Mouse (Mus musculus) intestine, embryonic 16.5 days (tissue): Measurements from ENCODE around the gene Agbl1. TPM values are rescaled to one million over a fixed set of nuclear protein-coding genes. Genes with fewer than 3 reads are reported as not detected.

ENCODE experiments used
- ATAC-seq: fragments of 200-750 bp; cut with Nextera tagmentation; 2 replicates; pipeline ENCODE4 v1.8.0; 2017; ENCODE audit warnings: moderate TSS enrichment, moderate library complexity
- H3K27ac ChIP-seq: fragments of 300-500 bp; sonication (generic); 2 replicates; pipeline ENCODE4 v1.5.1; 2014; ENCODE audit warnings: mild to moderate bottlenecking, low read length
- H3K27me3 ChIP-seq: fragments of 300-500 bp; sonication (generic); replicated peaks from 2 replicates; pipeline ENCODE4 v1.6.1; 2014; ENCODE audit warnings: low read length, control low read depth, mixed read lengths; ENCODE audit not compliant: control insufficient read depth, insufficient read depth
- H3K36me3 ChIP-seq: fragments of 300-500 bp; sonication (generic); 2 replicates; pipeline ENCODE4 v1.6.1; 2014; ENCODE audit warnings: low read length, control low read depth; ENCODE audit not compliant: control insufficient read depth, insufficient read depth
- H3K4me1 ChIP-seq: fragments of 300-500 bp; sonication (generic); 2 replicates; pipeline ENCODE4 v1.6.1; 2014; ENCODE audit warnings: low read length, control low read depth, mixed read lengths; ENCODE audit not compliant: control insufficient read depth, insufficient read depth
- H3K4me2 ChIP-seq: fragments of 300-500 bp; sonication (generic); 2 replicates; pipeline ENCODE4 v1.6.1; 2014; ENCODE audit warnings: low read depth, low read length, control low read depth
- H3K4me3 ChIP-seq: fragments of 300-500 bp; sonication (generic); 2 replicates; pipeline ENCODE4 v1.5.1; 2014; ENCODE audit warnings: mild to moderate bottlenecking, low read length
- H3K9ac ChIP-seq: fragments of 300-500 bp; sonication (generic); 2 replicates; pipeline ENCODE4 v1.6.1; 2014; ENCODE audit warnings: low read depth, low read length
- H3K9me3 ChIP-seq: fragments of 300-500 bp; sonication (generic); 2 replicates; pipeline ENCODE4 v1.6.1; 2016; ENCODE audit warnings: low read length, control low read depth; ENCODE audit not compliant: control insufficient read depth
- WGBS: fragments of 180-500 bp; shearing (Covaris S2); extraction: QIAGEN DNeasy Blood & Tissue Kit; methylation state at CpG from one replicate; pipeline ENCODE4 v1.1.7; 2014; 5-methylcytosine and 5-hydroxymethylcytosine counted together
- polyA plus RNA-seq: library from polyadenylated mRNA; unstranded; fragments of >200 nt; fragmentation: Nextera tagmentation; extraction: Ambion mirVana; gene quantifications from 2 replicates; pipeline ENCODE4 v1.2.1, GENCODE M21; 2015

Agbl1 gene
- polyA plus RNA-seq, 1 experiment from 2014 or later: not detected

DNA sequence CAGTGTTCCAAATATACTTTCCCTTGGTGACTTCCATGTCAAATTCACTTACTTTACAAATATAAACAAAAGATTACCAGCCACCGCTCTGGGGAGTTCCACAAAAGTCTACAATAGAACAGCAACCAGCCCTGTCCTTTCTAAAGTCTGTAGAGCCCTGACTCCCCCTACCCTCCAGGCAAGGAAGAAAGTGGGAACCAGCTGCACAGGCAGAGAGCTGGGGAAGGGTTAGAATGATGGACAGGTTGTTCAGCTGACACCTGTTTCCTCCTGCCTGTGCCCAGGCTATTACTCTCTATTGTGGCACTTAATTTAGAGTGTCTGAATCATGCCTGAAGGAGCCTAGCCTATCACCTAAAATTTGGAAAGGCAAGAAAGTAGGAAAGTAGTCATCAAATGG lies 923.2 kb downstream of the Agbl1 start:
- Histone ChIP-seq H3K9ac (no peak overlapping the region), H3K27me3 (no peaks in the 10 kb centered on the region), H3K4me2 (no peak overlapping the region), H3K4me1 (no peaks in the 10 kb centered on the region), H3K27ac (no peak overlapping the region), H3K9me3 (no peaks in the 10 kb centered on the region), H3K36me3 (no peaks in the 10 kb centered on the region), H3K4me3 (no peak overlapping the region)
- 43% methylated on average over 1 of the region's 1 CpGs for WGBS
- ATAC-seq: no peak

- Histone ChIP-seq H3K9me3 (no peaks in the 10 kb centered on the region), H3K4me1 (no peaks in the 10 kb centered on the region), H3K27ac (no peak overlapping the region), H3K27me3 (no peaks in the 10 kb centered on the region), H3K36me3 (no peaks in the 10 kb centered on the region), H3K4me2 (no peak overlapping the region), H3K9ac (no peak overlapping the region), H3K4me3 (no peak overlapping the region)
- 83% methylated on average over 1 of the region's 1 CpGs for WGBS
- no peak for ATAC-seq
Observed at GRCm38 (mm10) chr7:77164921-77165320, 935.2 kb downstream of the Agbl1 start.
